Mouse (Mus musculus) heart, adult 2 months (tissue): ENCODE measurements around the gene Rreb1.

Experiments used
- CTCF ChIP-seq: fragments of 200-600 bp; IDR thresholded peaks from 2 replicates; pipeline ENCODE4 v1.8.1; 2022; ENCODE audit warnings: antibody characterized with exemption, mild to moderate bottlenecking, moderate library complexity
- EP300 ChIP-seq: fragments of 200-500 bp; IDR thresholded peaks from 2 replicates; pipeline ENCODE4 v1.6.1; 2011; ENCODE audit warnings: low read depth, low read length, control low read depth; ENCODE audit not compliant: insufficient read depth

- TF ChIP-seq CTCF (no peak), EP300 (no peak)
These were observed 124.8 kb downstream of the Rreb1 start for GRCm38 (mm10) chr13:37903036-37903435.
